Mouse (Mus musculus) intestine, embryonic 14.5 days (tissue): ENCODE data around the gene Srsf7. TPM values are rescaled to one million over a fixed set of nuclear protein-coding genes. Genes with fewer than 3 reads are reported as not detected.

Experiments
- ATAC-seq: fragments of 200-750 bp; cut with Nextera tagmentation; replicated peaks from 2 replicates; pipeline ENCODE4 v1.8.0; 2017; ENCODE audit warnings: low read depth, moderate number of reproducible peaks, moderate TSS enrichment, moderate library complexity; ENCODE audit not compliant: low FRiP score, low TSS enrichment
- DNase-seq: peaks from one replicate; pipeline ENCODE4 v3.0.0-alpha.2; 2018; ENCODE audit warnings: low spot score
- H3K27ac ChIP-seq: fragments of 300-500 bp; sonication (generic); 2 replicates; pipeline ENCODE4 v1.5.1; 2014; ENCODE audit warnings: low read depth, mild to moderate bottlenecking, control low read depth
- H3K27me3 ChIP-seq: fragments of 300-500 bp; sonication (generic); replicated peaks from 2 replicates; pipeline ENCODE4 v1.6.1; 2014; ENCODE audit warnings: low read length, control low read depth; ENCODE audit not compliant: control insufficient read depth, insufficient read depth
- H3K36me3 ChIP-seq: fragments of 300-500 bp; sonication (generic); 2 replicates; pipeline ENCODE4 v1.6.1; 2014; ENCODE audit warnings: low read length, control low read depth; ENCODE audit not compliant: control insufficient read depth, insufficient read depth
- H3K4me1 ChIP-seq: fragments of 300-500 bp; sonication (generic); replicated peaks from 2 replicates; pipeline ENCODE4 v1.6.1; 2014; ENCODE audit warnings: low read length, control low read depth, mixed read lengths; ENCODE audit not compliant: control insufficient read depth, insufficient read depth
- H3K4me2 ChIP-seq: fragments of 300-500 bp; sonication (generic); 2 replicates; pipeline ENCODE4 v1.6.1; 2014; ENCODE audit warnings: low read length
- H3K4me3 ChIP-seq: fragments of 300-500 bp; sonication (generic); 2 replicates; pipeline ENCODE4 v1.5.1; 2014; ENCODE audit warnings: low read depth, low read length, control low read depth, mixed read lengths
- H3K9ac ChIP-seq: fragments of 300-500 bp; sonication (generic); 2 replicates; pipeline ENCODE4 v1.6.1; 2014; ENCODE audit warnings: mild to moderate bottlenecking, low read length
- H3K9me3 ChIP-seq: fragments of 300-500 bp; sonication (generic); 2 replicates; pipeline ENCODE4 v1.6.1; 2016; ENCODE audit warnings: low read length, control low read depth; ENCODE audit not compliant: control insufficient read depth
- WGBS: fragments of 180-500 bp; shearing (Covaris S2); extraction: QIAGEN DNeasy Blood & Tissue Kit; methylation state at CpG from one replicate; pipeline ENCODE4 v1.1.7; 2014; 5-methylcytosine and 5-hydroxymethylcytosine counted together
- polyA plus RNA-seq: library from polyadenylated mRNA; unstranded; fragments of >200 nt; fragmentation: Nextera tagmentation; extraction: Ambion mirVana; gene quantifications from 2 replicates; pipeline ENCODE4 v1.2.1, GENCODE M21; 2014

Srsf7 gene
- polyA plus RNA-seq = 603 and 665 TPM in 2 replicates

GRCm38 (mm10) chr17:80206671-80207581 is at the start of gene Srsf7, which contains the start of gene Ttc39d:
Gene Srsf7 (minus strand): TSS chr17:80207307.
Gene Ttc39d (plus strand): TSS chr17:80207460.
- under 1% methylated on average over 83 of the region's 95 CpGs for whole genome bisulfite sequencing
- Histone ChIP-seq H3K4me3 (peak within 1 kb of the TSS; percentile 97), H3K9ac (peak within 1 kb of the TSS; percentile 99), H3K4me1 (no peaks in the 10 kb centered on the region; the same call in 1 of the 2 replicates), H3K36me3 (peaks cover 34% of the 10 kb centered on the region), H3K9me3 (no peaks in the 10 kb centered on the region), H3K4me2 (peak within 1 kb of the TSS; percentile 84), H3K27me3 (no peaks in the 10 kb centered on the region), H3K27ac (peak within 1 kb of the TSS; percentile 99)
- peak; percentile 100 for DNase-seq
- ATAC-seq = peak; percentile 93

GRCm38 (mm10) chr17:80255208-80255607 is 48.1 kb upstream of the Srsf7 start:
- Histone ChIP-seq H3K27ac (peak overlapping the region; percentile 52), H3K36me3 (peaks cover 86% of the 10 kb centered on the region)

GRCm38 (mm10) chr17:80254421-80254820 is 47.3 kb upstream of the Srsf7 start:
- H3K4me1 ChIP-seq = peaks cover 10% of the 10 kb centered on the region; the same call in 1 of the 2 replicates
- ATAC-seq (no peak), DNase-seq (no peak)
- no peak overlapping the region for H3K4me3 ChIP-seq
- peaks cover 86% of the 10 kb centered on the region for H3K36me3 ChIP-seq
- H3K27me3 ChIP-seq = no peaks in the 10 kb centered on the region
- no peak overlapping the region for H3K4me2 ChIP-seq
- no peaks in the 10 kb centered on the region for H3K9me3 ChIP-seq
- H3K27ac ChIP-seq = peak overlapping the region; percentile 52; the same call in 1 of the 2 replicates
- WGBS = 94% methylated on average over 5 of the region's 5 CpGs
- no peak overlapping the region for H3K9ac ChIP-seq

More at GRCm38 (mm10) chr17:80255208-80255607, 48.1 kb upstream of the Srsf7 start:
- WGBS = 9% methylated on average over 13 of the region's 13 CpGs
- Histone ChIP-seq H3K4me1 (peaks cover 10% of the 10 kb centered on the region; the same call in 1 of the 2 replicates), H3K4me3 (no peak overlapping the region), H3K4me2 (peak overlapping the region; percentile 26), H3K9ac (no peak overlapping the region), H3K27me3 (no peaks in the 10 kb centered on the region), H3K9me3 (no peaks in the 10 kb centered on the region)
- ATAC-seq = peak; percentile 87
- peak; percentile 64 for DNase-seq

GRCm38 (mm10) chr17:80252757-80253525 is 45.8 kb upstream of the Srsf7 start:
- Histone ChIP-seq H3K4me3 (no peak overlapping the region), H3K9me3 (no peaks in the 10 kb centered on the region), H3K27me3 (no peaks in the 10 kb centered on the region), H3K4me2 (no peak overlapping the region), H3K27ac (no peak overlapping the region), H3K4me1 (peaks cover 10% of the 10 kb centered on the region; the same call in 1 of the 2 replicates), H3K36me3 (peaks cover 88% of the 10 kb centered on the region), H3K9ac (no peak overlapping the region)
- WGBS = 81% methylated on average over 13 of the region's 13 CpGs
- ATAC-seq (no peak), DNase-seq (no peak)

GRCm38 (mm10) chr17:80243116-80243515 is 36.0 kb upstream of the Srsf7 start:
- Histone ChIP-seq H3K36me3 (peaks cover 97% of the 10 kb centered on the region), H3K4me3 (no peak overlapping the region), H3K4me2 (no peak overlapping the region), H3K4me1 (no peaks in the 10 kb centered on the region), H3K27me3 (no peaks in the 10 kb centered on the region), H3K9ac (no peak overlapping the region), H3K9me3 (no peaks in the 10 kb centered on the region), H3K27ac (no peak overlapping the region)
- ATAC-seq = no peak
- WGBS = 38% methylated on average over 13 of the region's 13 CpGs
- DNase-seq = no peak

- Histone ChIP-seq H3K4me3 (no peak overlapping the region), H3K27me3 (no peaks in the 10 kb centered on the region), H3K27ac (no peak overlapping the region), H3K36me3 (peaks cover 92% of the 10 kb centered on the region), H3K9me3 (no peaks in the 10 kb centered on the region), H3K4me2 (no peak overlapping the region), H3K4me1 (no peaks in the 10 kb centered on the region), H3K9ac (no peak overlapping the region)
- whole genome bisulfite sequencing = 81% methylated on average over 9 of the region's 9 CpGs
- DNase-seq (no peak), ATAC-seq (no peak)
Observed at GRCm38 (mm10) chr17:80241594-80241993, 34.5 kb upstream of the Srsf7 start.

GRCm38 (mm10) chr17:80237475-80237874 is 30.4 kb upstream of the Srsf7 start:
- Histone ChIP-seq H3K9me3 (no peaks in the 10 kb centered on the region), H3K4me1 (no peaks in the 10 kb centered on the region), H3K27ac (no peak overlapping the region), H3K9ac (no peak overlapping the region), H3K27me3 (no peaks in the 10 kb centered on the region), H3K36me3 (peaks cover 52% of the 10 kb centered on the region), H3K4me2 (no peak overlapping the region), H3K4me3 (no peak overlapping the region)
- WGBS = 84% methylated on average over 5 of the region's 5 CpGs
- DNase-seq (no peak), ATAC-seq (no peak)

GRCm38 (mm10) chr17:80236805-80237204 is 29.7 kb upstream of the Srsf7 start:
- Histone ChIP-seq H3K4me1 (no peaks in the 10 kb centered on the region), H3K36me3 (peaks cover 45% of the 10 kb centered on the region), H3K27ac (no peak overlapping the region), H3K4me3 (no peak overlapping the region), H3K9me3 (no peaks in the 10 kb centered on the region), H3K4me2 (no peak overlapping the region), H3K9ac (no peak overlapping the region), H3K27me3 (no peaks in the 10 kb centered on the region)
- WGBS = 86% methylated on average over 3 of the region's 3 CpGs
- ATAC-seq (no peak), DNase-seq (no peak)
